Mouse (Mus musculus): ENCODE measurements around the gene Slain1. TPM values are rescaled to one million over a fixed set of nuclear protein-coding genes. Genes with fewer than 3 reads are reported as not detected.

Slain1 gene
- polyA plus RNA-seq, 1 experiment from 2014 or later = 2.4 TPM

GRCm38 (mm10) chr14:103651106-103651505, 1.1 kb downstream of the Slain1 start:
- H3K36me3 ChIP-seq (ENCODE audit: insufficient read depth) = no peaks in the 10 kb centered on the region
- H3K4me3 ChIP-seq (ENCODE audit: low read depth, low read length) = peak overlapping the region; percentile 62
- no peak overlapping the region for H3K27ac ChIP-seq (ENCODE audit: low read depth)
- peaks cover 36% of the 10 kb centered on the region for H3K27me3 ChIP-seq (ENCODE audit: insufficient read depth, low read length)
- H3K4me2 ChIP-seq = peak overlapping the region; percentile 97
- no peak for TF ChIP-seq CTCF (IDR thresholded peaks at IDR 0.05; ENCODE audit: low read depth)
- DNase-seq (no peak), ATAC-seq (ENCODE audit: insufficient read depth) (no peak)
- peak overlapping the region; percentile 54; the same call in 1 of the 2 replicates for H3K9ac ChIP-seq
- WGBS = 4% methylated on average over 11 of the region's 11 CpGs
- no peaks in the 10 kb centered on the region for H3K9me3 ChIP-seq (ENCODE audit: low read depth, low read length)
- H3K4me1 ChIP-seq (ENCODE audit: insufficient read depth) = no peaks in the 10 kb centered on the region; the same call in 1 of the 2 replicates

DNA sequence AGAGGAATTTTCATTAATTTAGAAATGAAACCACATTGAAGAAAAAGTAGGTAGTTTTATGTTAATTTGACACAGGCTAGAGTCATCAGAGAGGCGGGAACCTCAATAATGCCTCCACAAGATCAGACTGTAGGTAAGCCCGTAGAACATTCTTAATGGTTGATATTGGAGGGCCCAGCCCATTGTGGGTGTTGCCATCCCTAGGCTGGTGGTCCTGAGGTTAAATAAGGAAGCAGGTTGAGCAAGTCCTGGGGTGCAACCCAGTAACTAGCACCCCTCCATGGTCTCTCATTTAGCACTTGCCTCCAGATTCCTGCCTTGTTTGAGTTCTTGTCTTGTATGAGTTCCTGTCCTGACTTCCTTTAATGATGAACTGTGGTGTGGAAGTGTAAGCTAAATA, 1.5 kb downstream of the Slain1 start:
- Histone ChIP-seq H3K4me3 (ENCODE audit: low read depth, low read length) (peak overlapping the region; percentile 62), H3K27ac (ENCODE audit: low read depth) (no peak overlapping the region), H3K9me3 (ENCODE audit: low read depth, low read length) (no peaks in the 10 kb centered on the region), H3K4me2 (peak overlapping the region; percentile 97), H3K4me1 (ENCODE audit: insufficient read depth) (no peaks in the 10 kb centered on the region; the same call in 1 of the 2 replicates), H3K27me3 (ENCODE audit: insufficient read depth, low read length) (peaks cover 36% of the 10 kb centered on the region), H3K9ac (no peak overlapping the region), H3K36me3 (ENCODE audit: insufficient read depth) (no peaks in the 10 kb centered on the region)
- WGBS = 52% methylated on average over 2 of the region's 2 CpGs
- no peak for TF ChIP-seq CTCF (IDR thresholded peaks at IDR 0.05; ENCODE audit: low read depth)
- ATAC-seq (ENCODE audit: insufficient read depth) (no peak), DNase-seq (no peak)

DNA sequence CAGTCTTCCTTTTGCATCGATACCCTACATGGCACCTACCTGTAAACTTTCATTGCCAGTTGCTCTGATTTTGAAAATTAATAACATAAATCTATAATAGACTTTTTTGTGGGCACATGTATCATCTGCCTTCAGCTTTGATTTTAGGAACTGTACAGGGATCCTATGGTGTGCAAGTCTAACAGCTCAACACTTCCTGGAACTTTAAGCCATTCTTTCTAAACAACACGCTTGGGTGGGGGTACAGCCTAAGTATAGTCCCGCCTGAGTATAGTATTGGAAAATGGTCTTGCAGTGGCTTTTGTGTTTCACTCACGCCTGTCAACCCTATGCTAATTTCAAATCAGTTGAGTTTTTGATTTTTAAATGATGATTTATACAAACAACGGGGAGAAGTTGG, 2.5 kb downstream of the Slain1 start:
- peaks cover 36% of the 10 kb centered on the region for H3K27me3 ChIP-seq (ENCODE audit: insufficient read depth, low read length)
- no peak for TF ChIP-seq CTCF (IDR thresholded peaks at IDR 0.05; ENCODE audit: low read depth)
- DNase-seq (no peak), ATAC-seq (ENCODE audit: insufficient read depth) (no peak)
- H3K4me2 ChIP-seq = no peak overlapping the region
- no peaks in the 10 kb centered on the region for H3K9me3 ChIP-seq (ENCODE audit: low read depth, low read length)
- H3K9ac ChIP-seq = no peak overlapping the region
- H3K36me3 ChIP-seq (ENCODE audit: insufficient read depth) = no peaks in the 10 kb centered on the region
- no peaks in the 10 kb centered on the region; the same call in 1 of the 2 replicates for H3K4me1 ChIP-seq (ENCODE audit: insufficient read depth)
- no peak overlapping the region for H3K27ac ChIP-seq (ENCODE audit: low read depth)
- H3K4me3 ChIP-seq (ENCODE audit: low read depth, low read length) = no peak overlapping the region
- 85% methylated on average over 5 of the region's 5 CpGs for WGBS

GRCm38 (mm10) chr14:103653800-103654199, 3.8 kb downstream of the Slain1 start:
- TF ChIP-seq CTCF (IDR thresholded peaks at IDR 0.05; ENCODE audit: low read depth) = no peak
- Histone ChIP-seq H3K27ac (ENCODE audit: low read depth) (no peak overlapping the region), H3K9me3 (ENCODE audit: low read depth, low read length) (no peaks in the 10 kb centered on the region), H3K4me1 (ENCODE audit: insufficient read depth) (no peaks in the 10 kb centered on the region; the same call in 1 of the 2 replicates), H3K4me3 (ENCODE audit: low read depth, low read length) (no peak overlapping the region), H3K36me3 (ENCODE audit: insufficient read depth) (no peaks in the 10 kb centered on the region), H3K9ac (no peak overlapping the region), H3K4me2 (no peak overlapping the region), H3K27me3 (ENCODE audit: insufficient read depth, low read length) (peaks cover 32% of the 10 kb centered on the region)
- ATAC-seq (ENCODE audit: insufficient read depth) (no peak), DNase-seq (no peak)
- 54% methylated on average over 5 of the region's 5 CpGs for WGBS

DNA sequence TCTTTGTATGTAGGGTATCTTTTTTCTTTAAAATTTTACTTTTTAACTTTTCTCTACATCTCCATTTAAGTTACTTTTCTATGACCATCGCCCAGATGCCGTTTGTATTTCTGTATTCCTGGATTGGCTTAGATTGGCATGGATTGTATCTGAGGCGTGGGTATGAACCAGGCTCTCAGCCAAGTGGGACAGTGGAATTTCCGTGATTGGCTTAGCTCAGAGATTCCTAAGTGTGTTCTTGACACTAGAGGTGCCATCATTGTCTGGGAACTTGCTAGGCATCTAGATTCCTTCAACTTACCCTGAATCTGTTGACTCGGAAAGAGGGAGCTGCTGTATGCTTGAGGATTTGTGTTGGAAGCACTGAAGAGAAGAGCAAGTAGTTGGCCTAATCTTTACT, 5.4 kb downstream of the Slain1 start:
- ATAC-seq (ENCODE audit: insufficient read depth) = no peak
- Histone ChIP-seq H3K36me3 (ENCODE audit: insufficient read depth) (no peaks in the 10 kb centered on the region), H3K4me2 (no peak overlapping the region), H3K9me3 (ENCODE audit: low read depth, low read length) (no peaks in the 10 kb centered on the region), H3K9ac (no peak overlapping the region), H3K27me3 (ENCODE audit: insufficient read depth, low read length) (peaks cover 17% of the 10 kb centered on the region; the same call in 1 of the 2 replicates), H3K4me3 (ENCODE audit: low read depth, low read length) (no peak overlapping the region), H3K4me1 (ENCODE audit: insufficient read depth) (no peaks in the 10 kb centered on the region; the same call in 1 of the 2 replicates), H3K27ac (ENCODE audit: low read depth) (no peak overlapping the region)
- 63% methylated on average over 5 of the region's 5 CpGs for WGBS
- no peak for TF ChIP-seq CTCF (IDR thresholded peaks at IDR 0.05; ENCODE audit: low read depth)
- DNase-seq = no peak

GRCm38 (mm10) chr14:103657876-103658275, 7.8 kb downstream of the Slain1 start:
- Histone ChIP-seq H3K4me1 (ENCODE audit: insufficient read depth) (no peaks in the 10 kb centered on the region), H3K36me3 (ENCODE audit: insufficient read depth) (no peaks in the 10 kb centered on the region), H3K4me2 (no peak overlapping the region), H3K4me3 (ENCODE audit: low read depth, low read length) (no peak overlapping the region), H3K9ac (no peak overlapping the region), H3K27me3 (ENCODE audit: insufficient read depth, low read length) (0 out of 2 replicates have a peak, but pooled peaks cover 2% of the 10 kb centered on the region), H3K9me3 (ENCODE audit: low read depth, low read length) (no peaks in the 10 kb centered on the region), H3K27ac (ENCODE audit: low read depth) (no peak overlapping the region)
- no peak for DNase-seq
- WGBS = 71% methylated on average over 4 of the region's 4 CpGs
- no peak for ATAC-seq (ENCODE audit: insufficient read depth)
- TF ChIP-seq CTCF (IDR thresholded peaks at IDR 0.05; ENCODE audit: low read depth) = no peak

DNA sequence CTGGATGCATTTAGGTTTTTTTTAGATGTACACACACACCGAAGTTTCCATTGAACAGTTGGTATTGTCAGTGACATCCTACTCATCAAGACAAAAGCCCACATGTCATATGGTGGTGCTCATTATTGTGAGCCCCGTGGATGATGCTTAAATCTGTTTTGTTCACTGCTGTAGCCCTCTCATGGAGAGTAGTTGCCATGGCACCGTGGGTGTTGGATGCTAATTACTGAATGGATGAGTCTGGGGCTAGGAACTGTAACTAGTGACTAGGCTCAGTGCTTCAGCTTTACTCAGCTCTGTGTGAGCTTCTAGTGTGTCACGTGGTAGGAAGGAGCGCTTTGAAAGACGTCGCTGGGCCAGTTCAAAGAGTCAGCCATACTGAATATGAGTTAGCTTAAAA, 13.0 kb downstream of the Slain1 start:
- no peaks in the 10 kb centered on the region for H3K27me3 ChIP-seq (ENCODE audit: insufficient read depth, low read length)
- no peak overlapping the region for H3K4me2 ChIP-seq
- no peak overlapping the region for H3K9ac ChIP-seq
- no peaks in the 10 kb centered on the region for H3K4me1 ChIP-seq (ENCODE audit: insufficient read depth)
- H3K27ac ChIP-seq (ENCODE audit: low read depth) = no peak overlapping the region
- no peak overlapping the region for H3K4me3 ChIP-seq (ENCODE audit: low read depth, low read length)
- H3K36me3 ChIP-seq (ENCODE audit: insufficient read depth) = no peaks in the 10 kb centered on the region
- 78% methylated on average over 7 of the region's 7 CpGs for WGBS
- ATAC-seq (ENCODE audit: insufficient read depth) (no peak), DNase-seq (no peak)
- no peaks in the 10 kb centered on the region for H3K9me3 ChIP-seq (ENCODE audit: low read depth, low read length)
- TF ChIP-seq CTCF (IDR thresholded peaks at IDR 0.05; ENCODE audit: low read depth) = no peak

- no peaks in the 10 kb centered on the region for H3K36me3 ChIP-seq (ENCODE audit: insufficient read depth)
- no peak for ATAC-seq (ENCODE audit: insufficient read depth)
- no peak overlapping the region for H3K9ac ChIP-seq
- 62% methylated on average over 4 of the region's 4 CpGs for whole genome bisulfite sequencing
- H3K9me3 ChIP-seq (ENCODE audit: low read depth, low read length) = no peaks in the 10 kb centered on the region
- no peak for DNase-seq
- H3K4me1 ChIP-seq (ENCODE audit: insufficient read depth) = no peaks in the 10 kb centered on the region
- H3K4me3 ChIP-seq (ENCODE audit: low read depth, low read length) = no peak overlapping the region
- H3K27me3 ChIP-seq (ENCODE audit: insufficient read depth, low read length) = no peaks in the 10 kb centered on the region
- no peak overlapping the region for H3K27ac ChIP-seq (ENCODE audit: low read depth)
- H3K4me2 ChIP-seq = no peak overlapping the region
- no peak for TF ChIP-seq CTCF (IDR thresholded peaks at IDR 0.05; ENCODE audit: low read depth)
These were observed 14.4 kb downstream of the Slain1 start for GRCm38 (mm10) chr14:103664391-103664790.
